Mouse (Mus musculus): ENCODE results near the gene Cd80.

Gene Cd80

DNA sequence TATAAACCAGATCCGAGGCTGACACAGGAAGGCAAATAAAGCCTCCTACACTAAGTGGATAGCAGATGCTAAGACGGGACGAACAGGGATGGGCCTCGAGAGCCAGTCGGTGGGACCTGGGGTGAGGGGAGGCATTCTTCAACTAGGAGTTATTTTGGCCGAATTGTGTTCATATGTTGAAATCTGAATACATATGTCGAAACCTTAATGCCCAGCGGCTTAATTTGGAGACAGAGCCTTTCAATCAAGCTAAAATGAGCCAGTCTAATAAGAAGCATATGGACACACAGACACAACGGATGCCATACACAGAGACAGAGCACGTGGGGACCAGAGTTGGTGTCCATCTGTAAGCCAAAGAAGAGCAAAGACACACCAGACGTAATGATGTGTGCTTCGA, 6.9 kb upstream of the Cd80 start:
- DNase-seq (ENCODE audit: low spot score) = no peak

- no peak for DNase-seq (ENCODE audit: low spot score)
Measured at GRCm38 (mm10) chr16:38450707-38451106, 4.7 kb upstream of the Cd80 start.

- peak; percentile 14 for DNase-seq (ENCODE audit: low spot score)
Measured at GRCm38 (mm10) chr16:38451421-38452205, 3.7 kb upstream of the Cd80 start.

DNA sequence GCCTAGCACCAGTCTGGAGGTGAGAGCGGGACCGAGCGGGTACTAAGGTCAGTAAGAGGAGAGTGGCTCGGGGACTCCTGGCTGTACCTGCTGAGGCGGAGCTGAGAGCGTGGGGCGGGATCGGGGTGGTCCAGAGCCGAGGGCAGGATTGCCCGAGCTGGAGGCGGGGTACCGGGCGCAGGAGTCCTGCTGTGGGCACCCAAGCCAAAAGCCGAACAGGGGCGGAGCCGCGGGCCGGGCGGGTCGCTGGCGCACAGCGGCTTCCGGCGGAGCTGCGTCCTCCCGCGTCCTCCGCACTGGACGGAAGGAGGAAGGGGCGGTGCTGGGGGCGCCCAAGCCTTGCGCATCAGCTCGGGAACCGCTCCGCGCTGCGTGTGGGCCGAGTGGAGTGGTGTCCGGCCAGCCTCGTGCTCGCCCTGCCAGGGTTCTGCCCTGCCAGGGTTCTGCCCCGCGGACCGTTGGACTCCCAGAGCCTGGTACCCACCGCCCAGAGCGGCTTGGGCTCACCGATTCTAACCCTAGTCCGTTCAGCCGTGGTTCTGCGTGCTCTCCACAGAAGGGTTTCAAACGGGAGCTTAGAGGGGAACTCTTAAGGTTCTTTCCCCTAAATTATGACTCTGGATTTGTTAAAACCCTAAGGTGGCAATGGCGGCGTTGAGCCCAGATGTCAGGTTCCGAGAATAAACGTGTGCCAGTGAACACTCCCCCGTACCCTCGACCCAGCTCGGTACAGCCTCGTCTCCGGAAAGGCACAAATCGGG, 2.7 kb upstream of the Cd80 start, which contains the start of gene Adprh:
TSS of gene Adprh (minus strand) at position 262 of the 761 bp plus-strand sequence.
- DNase-seq (ENCODE audit: low spot score) = peak; percentile 91

DNA sequence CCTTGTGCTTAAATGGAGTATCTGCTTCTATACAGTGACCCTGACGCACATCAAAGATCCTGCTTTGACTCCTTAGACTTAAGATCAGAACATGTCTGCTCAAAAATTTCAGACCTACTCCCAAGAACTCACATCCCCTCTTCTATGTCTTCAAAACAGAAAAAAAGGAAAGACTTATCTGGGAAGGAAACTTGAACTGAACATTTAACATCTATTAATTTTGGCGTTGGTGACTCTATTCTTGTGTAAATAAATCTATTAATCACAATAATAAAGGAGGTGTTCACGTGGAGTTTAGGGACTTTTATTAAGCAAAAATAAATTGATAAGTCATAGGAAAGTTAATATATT, 2.2 kb upstream of the Cd80 start:
- no peak for DNase-seq (ENCODE audit: low spot score)

DNA sequence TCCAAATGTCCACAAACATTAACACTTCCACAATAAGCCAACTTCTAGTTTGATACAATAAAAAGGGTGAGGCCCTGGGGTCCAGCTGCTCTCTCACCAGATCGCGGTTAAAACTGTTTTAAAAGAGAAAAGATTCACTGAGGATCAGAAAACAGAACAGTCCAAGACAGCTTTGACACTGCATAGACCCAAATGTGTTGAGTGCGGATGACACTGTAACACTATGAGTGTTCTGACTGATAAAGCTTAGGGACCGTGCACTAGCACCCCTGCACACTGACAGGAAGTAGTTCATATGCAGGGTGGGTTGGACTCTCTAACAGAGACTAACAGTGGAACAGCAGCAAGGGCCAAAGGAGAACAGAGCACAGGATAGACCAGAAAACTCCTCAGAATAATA, 1.4 kb upstream of the Cd80 start:
- DNase-seq (ENCODE audit: low spot score) = no peak

DNA sequence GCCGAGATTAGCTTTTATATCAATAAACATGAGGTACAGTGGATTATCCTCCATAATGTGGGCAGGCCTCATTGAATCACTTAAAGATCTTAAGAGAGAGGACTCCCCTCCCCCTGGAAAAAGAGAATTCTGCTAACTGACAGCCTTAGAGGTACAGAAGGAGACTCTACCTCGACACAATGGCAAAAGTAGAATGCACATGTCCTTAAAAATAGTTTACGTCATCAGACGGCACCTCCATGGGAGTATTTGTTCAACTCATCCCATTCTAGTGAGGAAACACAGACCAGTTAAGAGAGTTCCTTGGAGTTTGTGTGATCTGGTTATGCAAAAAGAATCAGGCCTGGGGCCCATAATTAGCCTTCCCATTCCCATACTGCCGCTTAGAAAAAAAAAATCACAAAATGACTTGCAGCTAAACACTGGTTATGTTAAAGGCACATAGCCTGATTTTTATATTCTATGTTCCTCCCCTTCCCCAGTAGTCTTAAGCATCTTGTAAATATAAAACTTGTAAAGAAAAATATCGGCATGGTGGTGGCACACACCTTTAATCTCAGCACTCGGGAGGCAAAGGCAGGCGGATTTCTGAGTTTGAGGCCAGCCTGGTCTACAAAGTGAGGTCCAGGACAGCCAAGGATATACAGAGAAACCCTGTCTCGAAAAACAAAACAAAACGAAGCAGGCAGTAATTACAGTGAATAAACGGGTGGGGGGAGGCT, 667 bp upstream of the Cd80 start:
- DNase-seq (ENCODE audit: low spot score) = no peak

DNA sequence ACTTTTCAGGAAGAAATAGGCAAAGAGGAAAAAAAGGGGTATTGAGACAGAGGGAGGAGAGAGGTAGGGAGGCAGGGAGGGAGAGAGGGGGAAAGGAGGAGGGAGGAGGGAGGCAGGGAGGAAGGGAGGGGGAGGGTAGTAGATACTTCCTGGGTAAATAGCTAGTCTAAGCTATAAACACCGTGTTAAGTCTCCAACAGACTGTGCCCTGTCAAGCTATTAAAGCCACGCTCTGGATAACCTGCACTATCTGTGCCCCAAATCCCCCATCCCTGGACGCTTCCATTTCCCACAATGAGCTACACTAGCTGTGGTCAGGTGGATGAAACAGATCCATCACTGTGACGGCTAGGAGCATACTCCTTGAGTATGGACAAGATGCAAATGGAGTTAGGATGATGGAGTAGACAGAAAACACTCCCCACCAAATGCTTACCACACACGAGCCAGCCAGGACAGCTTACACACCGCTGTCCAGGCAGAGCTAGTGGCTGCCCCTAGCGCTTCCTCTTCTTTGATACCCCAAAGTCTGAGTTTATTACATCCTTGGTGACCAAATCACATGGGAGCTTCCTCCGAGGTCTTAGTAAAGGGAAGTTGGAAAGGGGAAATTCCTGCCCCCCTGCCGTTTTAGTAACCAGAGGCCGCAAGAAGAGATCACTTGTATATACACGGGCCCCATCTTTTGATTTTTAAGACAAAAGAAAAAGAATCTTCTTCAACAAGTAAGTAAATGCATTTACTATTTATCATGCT, 1.6 kb downstream of the Cd80 start:
- no peak for DNase-seq (ENCODE audit: low spot score)

GRCm38 (mm10) chr16:38458600-38459280, 3.4 kb downstream of the Cd80 start:
- no peak for DNase-seq (ENCODE audit: low spot score)

- DNase-seq (ENCODE audit: low spot score) = no peak
Measured at GRCm38 (mm10) chr16:38459990-38460389, 4.6 kb downstream of the Cd80 start.

DNA sequence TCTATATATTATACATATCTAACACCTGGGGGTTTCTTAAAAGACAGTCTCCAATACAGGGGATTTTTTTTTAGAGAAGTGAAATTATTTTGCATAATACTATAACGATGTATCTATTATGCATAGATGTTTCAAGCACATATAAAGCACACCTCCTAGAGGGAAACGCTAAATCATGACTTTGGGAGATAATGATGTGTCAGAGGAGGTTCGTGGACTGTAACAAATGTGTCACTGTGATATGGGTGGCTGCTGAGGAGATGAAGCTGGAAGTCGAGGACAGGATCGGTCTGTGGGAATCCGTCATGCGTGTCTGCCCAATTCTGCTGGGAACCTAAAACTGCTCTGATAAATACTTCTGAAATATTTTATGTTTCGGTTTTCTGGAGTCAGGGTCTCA, 6.4 kb downstream of the Cd80 start:
- DNase-seq (ENCODE audit: low spot score) = no peak

GRCm38 (mm10) chr16:38462161-38462560, 6.8 kb downstream of the Cd80 start:
- no peak for DNase-seq (ENCODE audit: low spot score)

DNA sequence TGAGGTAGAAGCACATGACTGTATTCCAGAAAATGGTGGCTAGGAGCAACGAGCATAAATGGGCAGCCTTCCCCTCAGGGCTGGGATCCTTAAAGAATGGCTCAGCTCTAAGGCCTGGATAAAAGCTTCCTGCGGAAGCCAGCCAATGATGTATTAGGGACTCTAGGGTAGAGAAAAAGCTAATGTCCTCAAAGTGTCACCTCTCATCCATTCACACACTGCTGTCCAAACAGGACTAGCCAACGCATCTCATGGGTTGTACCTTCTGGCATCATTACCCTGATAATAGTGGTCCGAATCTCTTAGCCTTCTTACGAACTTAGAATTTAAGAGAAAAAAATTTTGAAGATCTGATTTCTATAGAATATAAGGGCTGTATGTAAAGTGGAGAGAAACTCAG, 7.9 kb downstream of the Cd80 start:
- no peak for DNase-seq (ENCODE audit: low spot score)

DNA sequence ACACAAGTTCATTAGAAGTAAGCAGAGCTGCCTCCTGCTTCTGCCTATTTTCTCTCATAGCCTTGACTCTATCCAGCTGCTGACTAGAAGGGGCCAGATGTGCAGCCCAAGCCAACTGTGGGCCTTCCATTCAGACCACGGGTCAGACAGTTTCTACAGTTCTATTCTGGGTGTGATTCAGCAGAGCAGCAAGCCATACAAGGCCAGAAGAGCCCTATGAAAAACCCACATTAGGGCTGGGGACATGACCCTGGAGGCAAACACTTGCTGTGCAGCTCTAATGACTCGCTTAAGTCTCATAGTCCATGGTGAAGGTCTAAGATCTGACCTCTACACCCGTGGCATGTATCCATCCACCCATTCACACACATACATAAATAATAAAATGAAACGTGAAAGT, 10.7 kb downstream of the Cd80 start:
- no peak for DNase-seq (ENCODE audit: low spot score)

GRCm38 (mm10) chr16:38467091-38467916, 11.9 kb downstream of the Cd80 start:
- no peak for DNase-seq (ENCODE audit: low spot score)

DNA sequence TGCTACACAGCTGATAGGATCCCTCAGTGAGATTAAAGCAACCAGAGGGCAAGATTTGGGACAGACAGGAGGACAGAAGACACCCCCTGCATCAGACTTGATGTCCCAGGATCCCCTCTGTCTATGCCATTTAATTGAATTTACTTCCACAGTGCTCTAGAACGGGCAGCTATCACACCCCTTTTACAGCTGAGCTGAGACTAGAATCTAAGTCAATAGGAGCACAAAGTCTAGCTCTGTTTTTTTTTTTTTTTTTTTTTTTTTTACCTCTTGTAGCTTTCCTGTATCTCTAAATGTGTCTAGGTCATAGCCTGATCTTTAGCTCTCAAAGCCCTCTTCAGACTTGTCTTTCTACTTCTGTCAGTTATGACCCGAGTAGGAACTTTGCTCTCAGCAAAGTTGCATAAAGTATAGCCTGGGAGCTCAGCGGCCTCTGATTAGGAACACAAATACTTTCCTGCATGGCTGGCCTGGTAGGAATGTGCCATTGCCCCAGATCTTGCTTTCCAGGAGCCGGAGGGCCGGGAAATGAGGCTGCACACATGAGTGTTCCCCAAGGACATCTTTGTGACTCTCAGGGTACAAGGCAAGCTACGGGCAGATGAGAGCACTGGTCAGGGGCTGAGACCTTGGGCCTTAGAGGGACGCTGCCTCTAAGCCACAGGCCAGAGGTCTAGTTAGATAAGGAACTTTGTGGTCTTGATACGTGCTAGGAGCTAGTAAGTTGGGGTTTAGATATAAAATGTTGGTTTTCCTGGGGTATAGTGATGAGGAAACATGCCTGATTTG, 12.8 kb downstream of the Cd80 start:
- no peak for DNase-seq (ENCODE audit: low spot score)

DNA sequence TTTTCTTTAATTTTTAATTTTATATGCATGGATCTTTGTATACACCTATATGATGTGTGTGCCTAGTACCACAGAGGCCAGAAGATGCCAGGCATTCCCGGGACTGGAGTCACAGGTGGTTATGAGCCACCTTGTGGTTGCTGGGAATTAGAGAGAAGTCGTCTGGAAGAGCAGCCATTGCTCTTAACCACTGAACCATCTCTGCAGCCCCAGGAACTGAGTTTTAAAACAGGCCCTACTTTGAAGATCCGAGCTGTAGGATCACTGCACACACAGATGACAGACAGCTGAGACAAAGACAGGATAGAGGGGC, 13.3 kb downstream of the Cd80 start:
- no peak for DNase-seq (ENCODE audit: low spot score)

DNA sequence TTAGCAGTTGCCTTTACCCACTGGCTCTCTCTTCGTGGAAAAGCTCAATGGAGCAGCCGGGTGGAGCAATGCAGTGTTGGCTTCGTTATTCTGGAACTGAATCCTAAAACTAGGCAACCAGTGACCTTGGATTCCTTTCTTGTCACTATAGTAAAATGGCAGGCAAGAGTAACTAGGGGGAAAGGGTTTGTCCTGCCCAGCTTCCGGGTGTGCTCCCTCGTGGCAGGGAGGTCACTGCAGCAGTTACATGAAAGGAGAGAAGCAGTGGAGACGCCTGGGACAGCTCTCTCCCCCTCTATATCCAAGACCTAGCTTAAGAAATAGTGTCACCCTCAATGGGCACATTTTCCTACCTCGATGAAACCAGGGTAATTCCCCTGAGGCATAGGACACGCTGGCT, 14.1 kb downstream of the Cd80 start:
- no peak for DNase-seq (ENCODE audit: low spot score)

GRCm38 (mm10) chr16:38471697-38472506, 16.5 kb downstream of the Cd80 start:
- no peak for DNase-seq (ENCODE audit: low spot score)

All from ovary, postnatal 14 days (tissue).